Mouse (Mus musculus) limb, embryonic 12.5 days (tissue): ENCODE results near the gene Zfp46. TPM values are rescaled to one million over a fixed set of nuclear protein-coding genes. Genes with fewer than 3 reads are reported as not detected.

ENCODE experiments used
- ATAC-seq: fragments of 200-750 bp; cut with Nextera tagmentation; 2 replicates; pipeline ENCODE4 v1.8.0; 2017; ENCODE audit warnings: low read depth, moderate TSS enrichment; ENCODE audit not compliant: insufficient number of reproducible peaks, insufficient read depth, low FRiP score, low TSS enrichment
- H3K27ac ChIP-seq: fragments of 300-500 bp; sonication (generic); 2 replicates; pipeline ENCODE4 v1.5.1; 2016; ENCODE audit warnings: mild to moderate bottlenecking, moderate library complexity
- H3K27me3 ChIP-seq: fragments of 300-500 bp; sonication (generic); 2 replicates; pipeline ENCODE4 v1.6.1; 2016; ENCODE audit warnings: mild to moderate bottlenecking, moderate library complexity
- H3K36me3 ChIP-seq: fragments of 300-500 bp; sonication (generic); 2 replicates; pipeline ENCODE4 v1.6.1; 2016; ENCODE audit warnings: mild to moderate bottlenecking, moderate library complexity
- H3K4me1 ChIP-seq: fragments of 300-500 bp; sonication (generic); replicated peaks from 2 replicates; pipeline ENCODE4 v1.6.1; 2016
- H3K4me2 ChIP-seq: fragments of 300-500 bp; sonication (generic); 2 replicates; pipeline ENCODE4 v1.6.1; 2016; ENCODE audit warnings: mild to moderate bottlenecking, moderate library complexity
- H3K4me3 ChIP-seq: fragments of 300-500 bp; sonication (generic); replicated peaks from 2 replicates; pipeline ENCODE4 v1.5.1; 2016; ENCODE audit warnings: mild to moderate bottlenecking
- H3K9ac ChIP-seq: fragments of 300-500 bp; sonication (generic); replicated peaks from 2 replicates; pipeline ENCODE4 v1.6.1; 2016; ENCODE audit warnings: mild to moderate bottlenecking, moderate library complexity
- H3K9me3 ChIP-seq: fragments of 300-500 bp; sonication (generic); 2 replicates; pipeline ENCODE4 v1.6.1; 2016; ENCODE audit warnings: mild to moderate bottlenecking, moderate library complexity
- WGBS: fragments of 180-500 bp; shearing (Covaris S2); methylation state at CpG from one replicate; pipeline ENCODE4 v1.1.7; 2016; 5-methylcytosine and 5-hydroxymethylcytosine counted together
- polyA plus RNA-seq: library from polyadenylated mRNA; unstranded; fragments of >200 nt; fragmentation: Nextera tagmentation; extraction: Ambion mirVana; gene quantifications from 2 replicates; pipeline ENCODE4 v1.2.1, GENCODE M21; 2016

The Zfp46 gene
- polyA plus RNA-seq, 1 experiment from 2014 or later: 25.4 TPM

DNA sequence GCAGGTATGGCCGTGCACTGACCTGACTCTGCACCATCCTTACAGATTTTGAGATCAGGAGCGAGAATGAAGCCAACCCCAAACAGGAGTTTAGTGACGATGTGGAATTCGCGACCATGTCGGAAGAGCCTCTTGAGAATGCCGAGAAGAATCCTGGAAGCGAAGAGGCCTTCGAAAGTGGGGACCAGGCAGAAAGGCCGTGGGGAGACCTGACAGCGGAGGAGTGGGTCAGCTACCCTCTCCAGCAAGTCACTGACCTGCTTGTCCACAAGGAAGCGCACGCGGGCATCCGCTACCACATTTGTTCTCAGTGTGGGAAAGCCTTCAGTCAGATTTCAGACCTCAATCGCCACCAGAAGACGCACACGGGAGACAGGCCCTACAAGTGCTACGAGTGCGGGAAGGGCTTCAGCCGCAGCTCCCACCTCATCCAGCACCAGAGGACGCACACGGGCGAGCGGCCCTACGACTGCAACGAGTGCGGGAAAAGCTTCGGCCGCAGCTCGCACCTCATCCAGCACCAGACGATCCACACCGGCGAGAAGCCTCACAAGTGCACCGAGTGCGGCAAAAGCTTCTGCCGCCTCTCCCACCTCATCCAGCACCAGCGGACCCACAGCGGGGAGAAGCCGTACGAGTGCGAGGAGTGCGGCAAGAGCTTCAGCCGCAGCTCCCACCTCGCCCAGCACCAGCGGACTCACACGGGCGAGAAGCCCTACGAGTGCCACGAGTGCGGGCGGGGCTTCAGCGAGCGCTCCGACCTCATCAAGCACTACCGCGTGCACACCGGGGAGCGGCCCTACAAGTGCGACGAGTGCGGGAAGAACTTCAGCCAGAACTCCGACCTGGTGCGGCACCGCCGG is 5.7 kb downstream of the Zfp46 start:
- no peak for ATAC-seq
- Histone ChIP-seq H3K9me3 (peaks cover 4% of the 10 kb centered on the region), H3K36me3 (peaks cover 80% of the 10 kb centered on the region), H3K27me3 (peaks cover 24% of the 10 kb centered on the region), H3K4me1 (peaks cover 11% of the 10 kb centered on the region), H3K27ac (no peak overlapping the region), H3K4me2 (no peak overlapping the region), H3K9ac (no peak overlapping the region), H3K4me3 (0 out of 2 replicates have a peak overlapping the region, but pooled peaks have one; percentile 3)
- 44% methylated on average over 66 of the region's 66 CpGs for WGBS

DNA sequence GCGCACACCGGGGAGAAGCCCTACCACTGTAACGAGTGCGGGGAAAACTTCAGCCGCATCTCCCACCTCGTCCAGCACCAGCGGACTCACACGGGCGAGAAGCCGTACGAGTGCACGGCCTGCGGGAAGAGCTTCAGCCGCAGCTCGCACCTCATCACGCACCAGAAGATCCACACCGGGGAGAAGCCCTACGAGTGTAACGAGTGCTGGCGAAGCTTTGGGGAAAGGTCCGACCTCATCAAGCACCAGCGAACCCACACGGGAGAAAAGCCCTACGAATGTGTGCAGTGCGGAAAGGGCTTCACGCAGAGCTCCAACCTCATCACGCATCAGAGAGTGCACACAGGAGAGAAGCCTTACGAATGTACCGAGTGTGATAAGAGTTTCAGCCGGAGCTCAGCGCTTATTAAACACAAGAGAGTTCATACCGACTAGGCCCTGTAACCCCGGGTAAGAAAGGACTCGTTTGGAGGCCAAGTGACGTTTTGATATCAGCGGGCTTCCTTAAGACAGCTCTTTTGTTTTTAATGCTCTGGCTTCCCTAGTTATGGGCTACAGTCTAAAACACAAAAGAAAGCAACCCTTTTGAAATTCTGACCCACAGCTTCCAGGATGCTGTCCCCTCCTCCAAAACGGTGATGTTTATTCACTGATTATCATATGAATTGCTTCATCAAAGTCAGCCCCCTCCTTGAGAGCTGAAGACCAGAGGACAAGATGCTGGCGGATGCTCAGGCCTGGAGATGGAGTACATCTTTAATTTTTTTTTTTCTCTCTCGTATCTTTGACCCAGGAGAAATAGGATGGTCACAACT is 6.5 kb downstream of the Zfp46 start:
- no peak overlapping the region for H3K4me2 ChIP-seq
- ATAC-seq: no peak
- H3K9me3 ChIP-seq: peaks cover 4% of the 10 kb centered on the region
- no peak overlapping the region for H3K4me3 ChIP-seq
- H3K4me1 ChIP-seq: peaks cover 11% of the 10 kb centered on the region
- peaks cover 24% of the 10 kb centered on the region for H3K27me3 ChIP-seq
- no peak overlapping the region for H3K9ac ChIP-seq
- H3K27ac ChIP-seq: no peak overlapping the region
- WGBS: 66% methylated on average over 39 of the region's 39 CpGs
- peaks cover 84% of the 10 kb centered on the region for H3K36me3 ChIP-seq

DNA sequence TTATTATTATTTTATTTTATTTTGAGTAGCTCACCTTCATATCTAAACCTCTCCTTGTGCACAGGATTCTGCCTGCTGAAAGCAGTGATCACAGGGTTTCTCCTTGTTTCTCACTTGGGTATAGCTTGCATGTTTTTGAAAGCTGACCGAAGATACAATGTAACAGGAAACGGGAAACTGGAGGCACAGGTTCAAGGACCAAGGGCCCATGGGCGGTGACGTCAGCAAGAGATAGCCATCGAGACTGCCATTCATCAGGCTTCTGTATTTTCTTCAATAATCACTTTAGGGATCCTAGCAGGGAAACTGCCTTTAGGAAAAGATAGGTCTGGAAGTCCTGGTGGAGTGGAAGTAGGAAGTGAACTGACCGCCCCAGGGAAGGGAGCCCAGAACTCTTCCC is 7.2 kb downstream of the Zfp46 start:
- peaks cover 24% of the 10 kb centered on the region for H3K27me3 ChIP-seq
- 94% methylated on average over 6 of the region's 6 CpGs for WGBS
- no peak overlapping the region for H3K4me2 ChIP-seq
- peaks cover 4% of the 10 kb centered on the region for H3K9me3 ChIP-seq
- ATAC-seq: no peak
- no peak overlapping the region for H3K4me3 ChIP-seq
- no peak overlapping the region for H3K9ac ChIP-seq
- H3K36me3 ChIP-seq: peaks cover 84% of the 10 kb centered on the region
- H3K27ac ChIP-seq: no peak overlapping the region
- peaks cover 6% of the 10 kb centered on the region for H3K4me1 ChIP-seq

DNA sequence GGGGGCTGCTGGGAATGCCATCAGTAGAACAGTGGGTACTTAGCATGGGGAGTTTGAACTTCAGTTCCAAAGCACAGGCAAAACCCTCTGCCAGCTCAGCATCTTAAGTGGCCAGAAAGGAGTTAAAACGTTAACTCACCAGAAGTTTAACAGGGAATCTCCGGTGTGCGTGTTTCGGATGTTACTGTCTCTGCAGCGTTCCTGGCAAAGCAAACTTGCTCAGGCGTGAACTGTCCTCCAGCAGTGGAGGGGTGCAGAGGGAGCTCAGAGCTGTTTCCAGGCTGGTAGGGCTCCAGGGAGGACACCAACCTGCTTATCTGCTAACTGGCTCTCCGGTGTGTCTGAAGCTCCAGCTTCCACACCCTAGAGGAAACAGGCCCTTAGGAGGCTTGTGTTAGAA is 11.5 kb downstream of the Zfp46 start:
- WGBS: 78% methylated on average over 7 of the region's 7 CpGs
- no peak for ATAC-seq
- H3K36me3 ChIP-seq: peaks cover 45% of the 10 kb centered on the region
- no peaks in the 10 kb centered on the region for H3K4me1 ChIP-seq
- H3K9me3 ChIP-seq: no peaks in the 10 kb centered on the region
- H3K4me3 ChIP-seq: no peak overlapping the region
- no peak overlapping the region for H3K9ac ChIP-seq
- H3K27me3 ChIP-seq: peaks cover 1% of the 10 kb centered on the region
- no peak overlapping the region for H3K4me2 ChIP-seq
- H3K27ac ChIP-seq: no peak overlapping the region

DNA sequence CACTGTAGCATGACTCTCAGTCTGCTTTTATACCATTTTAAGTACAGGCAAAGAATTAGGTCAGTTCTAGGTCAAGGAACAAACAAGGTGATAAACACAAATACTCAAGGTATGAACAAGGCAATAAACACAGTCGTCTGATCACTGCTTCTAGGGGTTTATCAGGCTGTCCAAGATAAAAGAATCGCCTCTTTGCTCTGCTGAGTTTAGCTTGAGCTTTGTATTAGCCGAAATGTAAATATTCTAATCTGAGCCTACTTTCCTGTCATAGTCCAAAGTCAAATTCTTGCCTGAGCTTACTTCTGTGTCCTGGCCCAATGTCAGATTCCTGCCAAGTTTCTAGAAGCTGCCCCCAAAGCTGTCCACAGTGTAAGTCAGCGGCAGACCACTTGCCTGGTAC is 18.0 kb downstream of the Zfp46 start:
- Histone ChIP-seq H3K4me1 (0 out of 2 replicates have a peak, but pooled peaks cover 4% of the 10 kb centered on the region), H3K4me2 (no peak overlapping the region), H3K27me3 (no peaks in the 10 kb centered on the region), H3K36me3 (no peaks in the 10 kb centered on the region), H3K9me3 (no peaks in the 10 kb centered on the region), H3K27ac (no peak overlapping the region), H3K9ac (no peak overlapping the region), H3K4me3 (no peak overlapping the region)
- WGBS: 65% methylated on average over 4 of the region's 4 CpGs
- ATAC-seq: no peak

DNA sequence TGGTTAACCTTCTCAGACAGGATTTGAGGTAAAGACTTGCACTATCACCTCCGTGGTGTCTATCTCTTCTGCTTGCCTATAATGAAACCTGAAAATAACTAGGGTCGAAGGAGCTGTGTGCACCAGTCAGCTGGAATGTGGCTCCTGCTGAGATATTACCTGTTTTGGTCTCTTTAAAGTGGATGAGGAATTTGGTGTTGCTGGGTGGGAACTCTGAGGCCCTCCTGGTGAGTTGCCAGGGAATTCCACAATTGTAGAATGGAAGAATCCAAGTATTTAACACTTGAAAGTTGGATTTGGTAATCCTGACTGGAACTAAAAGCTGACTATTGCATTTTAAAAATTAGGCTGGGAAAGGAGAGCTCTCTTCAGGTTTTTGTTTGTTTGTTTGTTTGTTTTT is 19.7 kb downstream of the Zfp46 start:
- 32% methylated on average over 2 of the region's 2 CpGs for WGBS
- Histone ChIP-seq H3K4me3 (no peak overlapping the region), H3K4me1 (peaks cover 5% of the 10 kb centered on the region; the same call in 1 of the 2 replicates), H3K27ac (no peak overlapping the region), H3K36me3 (no peaks in the 10 kb centered on the region), H3K4me2 (no peak overlapping the region), H3K27me3 (no peaks in the 10 kb centered on the region), H3K9me3 (no peaks in the 10 kb centered on the region), H3K9ac (no peak overlapping the region)
- ATAC-seq: no peak

DNA sequence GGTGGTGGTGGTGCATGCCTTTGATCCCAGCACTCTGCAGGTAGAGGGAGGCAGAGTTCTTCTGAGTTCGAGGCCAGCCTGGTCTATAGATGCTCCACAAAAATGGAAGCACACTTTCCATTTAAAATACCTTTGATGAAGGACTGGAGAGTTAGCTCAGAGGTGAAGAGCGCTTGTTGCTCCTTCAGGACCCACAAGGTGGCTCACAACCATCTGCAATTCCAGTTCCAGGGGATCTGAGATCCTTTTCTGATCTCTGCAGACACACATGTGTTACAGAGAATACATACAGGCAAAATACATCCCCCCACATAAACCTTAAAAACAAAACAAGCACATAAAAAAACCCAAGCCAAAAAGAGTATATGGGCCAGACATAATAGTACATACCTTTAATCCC is 23.9 kb downstream of the Zfp46 start:
- peaks cover 20% of the 10 kb centered on the region for H3K4me1 ChIP-seq
- no peaks in the 10 kb centered on the region for H3K9me3 ChIP-seq
- 66% methylated on average over 2 of the region's 2 CpGs for WGBS
- no peak overlapping the region for H3K9ac ChIP-seq
- H3K4me3 ChIP-seq: no peak overlapping the region
- no peak overlapping the region for H3K4me2 ChIP-seq
- no peaks in the 10 kb centered on the region for H3K27me3 ChIP-seq
- no peak overlapping the region for H3K27ac ChIP-seq
- no peak for ATAC-seq
- H3K36me3 ChIP-seq: no peaks in the 10 kb centered on the region

DNA sequence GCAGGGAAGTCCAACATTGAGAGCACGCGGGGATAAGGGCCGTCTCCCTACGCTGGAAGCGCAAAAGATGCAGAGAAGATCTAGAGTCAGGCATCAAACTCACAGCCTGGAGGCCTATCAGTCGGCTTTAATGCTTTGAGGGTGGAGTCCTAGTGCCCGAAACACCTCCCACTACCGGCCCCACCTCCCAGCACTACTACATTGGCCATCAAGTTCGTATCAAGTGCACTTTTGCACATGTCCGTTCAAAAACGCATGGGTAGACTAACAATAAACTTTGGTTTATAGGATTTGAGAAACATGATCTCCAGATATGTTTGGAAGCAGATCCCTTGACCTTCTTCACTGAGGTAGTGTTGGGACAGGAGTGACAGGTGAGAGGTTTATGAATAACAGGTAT is 25.3 kb downstream of the Zfp46 start:
- Histone ChIP-seq H3K4me1 (peaks cover 29% of the 10 kb centered on the region), H3K4me3 (peak overlapping the region; percentile 100), H3K9me3 (no peaks in the 10 kb centered on the region), H3K27me3 (no peaks in the 10 kb centered on the region), H3K36me3 (no peaks in the 10 kb centered on the region), H3K27ac (peak overlapping the region; percentile 95), H3K9ac (no peak overlapping the region), H3K4me2 (peak overlapping the region; percentile 70)
- 2% methylated on average over 11 of the region's 11 CpGs for WGBS
- no peak for ATAC-seq

DNA sequence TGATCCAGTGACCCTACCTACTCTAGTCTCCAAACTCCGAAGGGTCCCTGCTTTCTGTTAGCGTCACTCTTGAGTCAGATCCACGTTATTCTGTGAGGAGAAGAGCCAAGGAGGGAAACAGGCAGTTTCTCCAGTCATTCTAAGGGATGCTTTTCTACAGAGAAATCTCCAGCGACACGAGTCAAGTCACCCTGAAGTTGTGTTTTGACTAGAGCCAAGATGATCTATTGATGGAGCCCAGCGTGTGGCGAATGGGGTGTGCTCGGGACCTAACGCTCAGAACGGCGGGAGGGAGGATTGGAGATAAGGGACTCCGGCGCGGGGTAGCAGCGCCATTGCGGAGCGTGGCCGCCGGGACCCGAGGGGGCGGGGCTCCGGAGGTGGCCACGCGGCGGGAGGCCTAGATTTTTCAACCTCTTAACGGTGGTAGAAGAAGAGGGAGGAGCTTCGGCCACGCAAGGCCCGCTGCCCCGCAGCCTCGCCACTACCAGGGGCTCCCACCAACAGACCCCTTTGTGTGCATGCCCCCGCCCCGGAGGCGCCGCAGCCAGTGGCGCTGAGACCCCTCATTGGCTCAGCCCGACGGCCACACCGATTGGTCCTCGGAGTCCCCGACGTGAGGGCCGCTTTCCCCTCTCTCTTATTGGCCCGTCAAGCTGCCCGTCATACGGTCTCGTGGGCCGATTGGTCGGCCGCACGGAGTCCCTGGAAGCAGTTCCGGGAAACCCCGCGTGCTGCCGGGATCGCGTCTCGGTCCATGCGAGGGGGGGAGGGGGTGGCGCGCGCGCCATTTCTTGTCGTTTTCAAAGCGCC is 26.0 kb downstream of the Zfp46 start, which contains the start of gene Hnrnpr:
TSS of gene Hnrnpr (plus strand) at position 714 of the 813 bp plus-strand sequence.
- ATAC-seq: peak; percentile 100

DNA sequence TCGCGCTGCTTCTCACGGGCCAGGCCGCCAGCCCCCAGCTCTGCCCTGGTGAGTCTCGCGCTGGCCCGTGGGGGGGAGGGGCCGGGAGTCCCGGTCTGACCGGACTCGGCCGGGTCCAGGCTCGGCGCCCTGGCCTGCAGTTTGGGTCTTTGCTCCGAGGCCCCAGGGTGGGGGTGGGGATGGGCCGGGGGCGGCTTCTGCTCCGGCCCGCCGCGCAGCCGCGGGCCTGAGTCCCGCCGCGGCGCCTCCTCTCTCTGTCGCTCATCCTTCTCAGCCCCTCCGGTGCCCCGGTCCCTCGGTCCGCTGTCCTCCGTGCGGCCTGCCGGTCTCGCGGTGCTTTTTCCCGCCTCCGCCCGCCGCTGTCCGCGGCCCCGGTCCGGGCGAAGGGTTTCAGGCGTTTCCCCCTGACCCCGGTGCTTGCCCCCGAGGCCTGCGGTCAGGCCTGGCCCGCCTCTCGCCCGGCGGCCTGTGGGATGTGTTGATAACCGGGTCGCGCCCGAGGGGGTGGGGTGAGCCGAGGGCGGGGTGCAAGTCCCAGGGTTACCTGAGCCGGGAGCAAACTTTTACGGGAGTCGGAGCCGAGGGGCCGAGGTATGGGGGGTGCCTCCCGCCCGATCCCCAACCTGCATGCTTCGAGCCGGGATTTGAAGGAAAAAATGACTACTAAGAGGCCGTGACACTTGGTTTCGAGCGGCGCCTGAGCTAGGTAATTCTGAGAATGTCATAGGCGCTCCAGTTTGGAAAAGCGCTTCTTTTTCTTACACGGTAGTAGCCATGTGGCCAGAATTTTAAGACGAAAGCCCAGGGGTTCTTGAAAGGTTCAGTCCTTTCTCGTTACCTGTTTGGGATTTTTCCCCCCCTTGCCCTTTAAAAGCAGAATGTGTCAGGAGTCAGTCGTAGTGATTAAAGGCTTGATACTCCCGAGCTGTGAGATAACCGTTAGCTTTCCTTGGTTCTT is 26.8 kb downstream of the Zfp46 start:
- under 1% methylated on average over 69 of the region's 81 CpGs for WGBS
- H3K27ac ChIP-seq: peak overlapping the region; percentile 100
- no peaks in the 10 kb centered on the region for H3K9me3 ChIP-seq
- ATAC-seq: no peak
- H3K4me3 ChIP-seq: peak overlapping the region; percentile 100
- peaks cover 2% of the 10 kb centered on the region for H3K36me3 ChIP-seq
- H3K4me1 ChIP-seq: peaks cover 34% of the 10 kb centered on the region
- no peaks in the 10 kb centered on the region for H3K27me3 ChIP-seq
- H3K9ac ChIP-seq: peak overlapping the region; percentile 100
- H3K4me2 ChIP-seq: peak overlapping the region; percentile 76

More for the DNA sequence above, 26.0 kb downstream of the Zfp46 start, which contains the start of gene Hnrnpr:
- peak within 1 kb of the TSS; percentile 100 for H3K27ac ChIP-seq
- peak within 1 kb of the TSS; percentile 100 for H3K4me3 ChIP-seq
- H3K4me2 ChIP-seq: peak within 1 kb of the TSS; percentile 76
- H3K27me3 ChIP-seq: no peaks in the 10 kb centered on the region
- WGBS: under 1% methylated on average over 58 of the region's 65 CpGs
- H3K9ac ChIP-seq: peak within 1 kb of the TSS; percentile 100
- no peaks in the 10 kb centered on the region for H3K36me3 ChIP-seq
- peaks cover 34% of the 10 kb centered on the region for H3K4me1 ChIP-seq
- no peaks in the 10 kb centered on the region for H3K9me3 ChIP-seq
